Mouse (Mus musculus) hindbrain, embryonic 11.5 days (tissue): ENCODE results near the gene Jade1. TPM values are rescaled to one million over a fixed set of nuclear protein-coding genes. Genes with fewer than 3 reads are reported as not detected.

Source experiments
- ATAC-seq: fragments of 200-750 bp; cut with Nextera tagmentation; 2 replicates; pipeline ENCODE4 v1.8.0; 2017; ENCODE audit warnings: mild to moderate bottlenecking, moderate TSS enrichment, moderate library complexity; ENCODE audit not compliant: low FRiP score
- DNase-seq: peaks from one replicate; pipeline ENCODE4 v3.0.0-alpha.2; 2015; ENCODE audit warnings: low spot score
- H3K27ac ChIP-seq: fragments of 300-500 bp; sonication (generic); 2 replicates; pipeline ENCODE4 v1.5.1; 2014; ENCODE audit warnings: mild to moderate bottlenecking, low read depth, low read length
- H3K27me3 ChIP-seq: fragments of 300-500 bp; sonication (generic); 2 replicates; pipeline ENCODE4 v1.6.1; 2014; ENCODE audit warnings: mild to moderate bottlenecking, low read length, moderate library complexity, mixed read lengths; ENCODE audit not compliant: control insufficient read depth, insufficient read depth
- H3K36me3 ChIP-seq: fragments of 300-500 bp; sonication (generic); 2 replicates; pipeline ENCODE4 v1.6.1; 2014; ENCODE audit warnings: mild to moderate bottlenecking, low read length, moderate library complexity, mixed read lengths; ENCODE audit not compliant: control insufficient read depth, insufficient read depth
- H3K4me1 ChIP-seq: fragments of 300-500 bp; sonication (generic); replicated peaks from 2 replicates; pipeline ENCODE4 v1.6.1; 2014; ENCODE audit warnings: low read length, mixed read lengths; ENCODE audit not compliant: control insufficient read depth, insufficient read depth
- H3K4me2 ChIP-seq: fragments of 300-500 bp; sonication (generic); replicated peaks from 2 replicates; pipeline ENCODE4 v1.6.1; 2014; ENCODE audit warnings: mild to moderate bottlenecking, low read depth, low read length
- H3K4me3 ChIP-seq: fragments of 300-500 bp; sonication (generic); 2 replicates; pipeline ENCODE4 v1.5.1; 2014; ENCODE audit warnings: low read depth, low read length
- H3K9ac ChIP-seq: fragments of 300-500 bp; sonication (generic); 2 replicates; pipeline ENCODE4 v1.6.1; 2014; ENCODE audit warnings: low read depth, low read length
- H3K9me3 ChIP-seq: fragments of 300-500 bp; sonication (generic); 2 replicates; pipeline ENCODE4 v1.6.1; 2016; ENCODE audit warnings: low read length; ENCODE audit not compliant: control insufficient read depth
- WGBS: fragments of 180-500 bp; shearing (Covaris S2); extraction: QIAGEN DNeasy Blood & Tissue Kit; methylation state at CpG from one replicate; pipeline ENCODE4 v1.1.7; 2014; 5-methylcytosine and 5-hydroxymethylcytosine counted together
- polyA plus RNA-seq: library from polyadenylated mRNA; unstranded; fragments of >200 nt; fragmentation: Nextera tagmentation; extraction: Ambion mirVana; gene quantifications from 2 replicates; pipeline ENCODE4 v1.2.1, GENCODE M21; 2014

Gene Jade1
- polyA plus RNA-seq, 1 experiment from 2014 or later, result 12.1 TPM

- peak; percentile 56 for ATAC-seq
- H3K27ac ChIP-seq, result peak overlapping the region; percentile 94
- H3K36me3 ChIP-seq, result no peaks in the 10 kb centered on the region
- H3K4me2 ChIP-seq, result peak overlapping the region; percentile 88
- peak overlapping the region; percentile 90 for H3K9ac ChIP-seq
- H3K27me3 ChIP-seq, result no peaks in the 10 kb centered on the region
- no peaks in the 10 kb centered on the region for H3K9me3 ChIP-seq
- DNase-seq, result peak; percentile 76
- no peaks in the 10 kb centered on the region for H3K4me1 ChIP-seq
- peak overlapping the region; percentile 76 for H3K4me3 ChIP-seq
- 0% methylated on average over 17 of the region's 60 CpGs for WGBS
Observed at GRCm38 (mm10) chr3:41564471-41565213, 9.1 kb downstream of the Jade1 start.

- ATAC-seq, result peak; percentile 77
- peak overlapping the region; percentile 88 for H3K4me2 ChIP-seq
- peak overlapping the region; percentile 90 for H3K9ac ChIP-seq
- no peaks in the 10 kb centered on the region for H3K36me3 ChIP-seq
- H3K9me3 ChIP-seq, result no peaks in the 10 kb centered on the region
- H3K4me1 ChIP-seq, result 0 out of 2 replicates have a peak, but pooled peaks cover under 1% of the 10 kb centered on the region
- peak; percentile 85 for DNase-seq
- WGBS, result 1% methylated on average over 21 of the region's 61 CpGs
- no peaks in the 10 kb centered on the region for H3K27me3 ChIP-seq
- H3K4me3 ChIP-seq, result peak overlapping the region; percentile 76
- peak overlapping the region; percentile 94 for H3K27ac ChIP-seq
Observed at GRCm38 (mm10) chr3:41565410-41565823, 9.9 kb downstream of the Jade1 start.

GRCm38 (mm10) chr3:41565955-41566354 lies 10.4 kb downstream of the Jade1 start:
- no peaks in the 10 kb centered on the region for H3K36me3 ChIP-seq
- no peaks in the 10 kb centered on the region for H3K9me3 ChIP-seq
- no peaks in the 10 kb centered on the region for H3K27me3 ChIP-seq
- 0% methylated on average over 21 of the region's 26 CpGs for WGBS
- H3K4me2 ChIP-seq, result peak overlapping the region; percentile 88
- ATAC-seq (peak; percentile 58), DNase-seq (peak; percentile 88)
- H3K4me3 ChIP-seq, result peak overlapping the region; percentile 76
- H3K9ac ChIP-seq, result peak overlapping the region; percentile 90
- H3K4me1 ChIP-seq, result 0 out of 2 replicates have a peak, but pooled peaks cover 2% of the 10 kb centered on the region
- H3K27ac ChIP-seq, result peak overlapping the region; percentile 94

GRCm38 (mm10) chr3:41569943-41570342 lies 14.4 kb downstream of the Jade1 start:
- Histone ChIP-seq H3K4me1 (0 out of 2 replicates have a peak, but pooled peaks cover 2% of the 10 kb centered on the region), H3K27me3 (no peaks in the 10 kb centered on the region), H3K4me3 (no peak overlapping the region), H3K9ac (no peak overlapping the region), H3K4me2 (no peak overlapping the region), H3K27ac (no peak overlapping the region), H3K9me3 (no peaks in the 10 kb centered on the region), H3K36me3 (no peaks in the 10 kb centered on the region)
- 83% methylated on average over 5 of the region's 5 CpGs for WGBS
- DNase-seq (no peak), ATAC-seq (no peak)

- no peak overlapping the region for H3K27ac ChIP-seq
Observed at GRCm38 (mm10) chr3:41572131-41572530, 16.6 kb downstream of the Jade1 start.

GRCm38 (mm10) chr3:41572968-41573367 lies 17.4 kb downstream of the Jade1 start:
- Histone ChIP-seq H3K4me3 (no peak overlapping the region), H3K4me1 (0 out of 2 replicates have a peak, but pooled peaks cover 2% of the 10 kb centered on the region), H3K9ac (no peak overlapping the region), H3K9me3 (no peaks in the 10 kb centered on the region), H3K36me3 (no peaks in the 10 kb centered on the region), H3K27me3 (no peaks in the 10 kb centered on the region), H3K27ac (no peak overlapping the region), H3K4me2 (no peak overlapping the region)
- whole genome bisulfite sequencing, result 89% methylated on average over 11 of the region's 11 CpGs
- ATAC-seq (no peak), DNase-seq (no peak)

More at GRCm38 (mm10) chr3:41572131-41572530, 16.6 kb downstream of the Jade1 start:
- WGBS, result 80% methylated on average over 4 of the region's 4 CpGs
- H3K4me3 ChIP-seq, result no peak overlapping the region
- no peaks in the 10 kb centered on the region for H3K36me3 ChIP-seq
- 0 out of 2 replicates have a peak, but pooled peaks cover 2% of the 10 kb centered on the region for H3K4me1 ChIP-seq
- H3K4me2 ChIP-seq, result no peak overlapping the region
- ATAC-seq (no peak), DNase-seq (no peak)
- no peaks in the 10 kb centered on the region for H3K27me3 ChIP-seq
- no peaks in the 10 kb centered on the region for H3K9me3 ChIP-seq
- no peak overlapping the region for H3K9ac ChIP-seq

- H3K9ac ChIP-seq, result no peak overlapping the region
- H3K9me3 ChIP-seq, result no peaks in the 10 kb centered on the region
- no peaks in the 10 kb centered on the region for H3K36me3 ChIP-seq
- WGBS, result 86% methylated on average over 8 of the region's 8 CpGs
- 0 out of 2 replicates have a peak, but pooled peaks cover 2% of the 10 kb centered on the region for H3K4me1 ChIP-seq
- ATAC-seq (no peak), DNase-seq (no peak)
- H3K4me2 ChIP-seq, result no peak overlapping the region
- H3K27ac ChIP-seq, result no peak overlapping the region
- no peaks in the 10 kb centered on the region for H3K27me3 ChIP-seq
- no peak overlapping the region for H3K4me3 ChIP-seq
Observed at GRCm38 (mm10) chr3:41574208-41574607, 18.7 kb downstream of the Jade1 start.

GRCm38 (mm10) chr3:41574720-41575435 lies 19.3 kb downstream of the Jade1 start:
- Histone ChIP-seq H3K27ac (0 out of 2 replicates have a peak overlapping the region, but pooled peaks have one; percentile 10), H3K4me1 (0 out of 2 replicates have a peak, but pooled peaks cover 2% of the 10 kb centered on the region), H3K9ac (no peak overlapping the region), H3K36me3 (no peaks in the 10 kb centered on the region), H3K4me2 (no peak overlapping the region), H3K27me3 (no peaks in the 10 kb centered on the region), H3K9me3 (no peaks in the 10 kb centered on the region), H3K4me3 (no peak overlapping the region)
- 70% methylated on average over 7 of the region's 7 CpGs for WGBS
- DNase-seq (no peak), ATAC-seq (no peak)
